Mouse (Mus musculus) kidney, embryonic 14.5 days (tissue): ENCODE measurements around the gene March1. TPM values are rescaled to one million over a fixed set of nuclear protein-coding genes. Genes with fewer than 3 reads are reported as not detected.

Experiments
- ATAC-seq: fragments of 200-750 bp; cut with Nextera tagmentation; 2 replicates; pipeline ENCODE4 v1.8.0; 2017; ENCODE audit warnings: moderate number of reproducible peaks, mild to moderate bottlenecking, moderate TSS enrichment, moderate library complexity; ENCODE audit not compliant: low FRiP score, low TSS enrichment
- H3K27ac ChIP-seq: fragments of 300-500 bp; sonication (generic); 2 replicates; pipeline ENCODE4 v1.5.1; 2014; ENCODE audit warnings: low read depth, mild to moderate bottlenecking, low read length, moderate library complexity, mixed read lengths
- H3K27me3 ChIP-seq: fragments of 300-500 bp; sonication (generic); 2 replicates; pipeline ENCODE4 v1.6.1; 2014; ENCODE audit warnings: mild to moderate bottlenecking, low read length; ENCODE audit not compliant: control insufficient read depth, insufficient read depth
- H3K36me3 ChIP-seq: fragments of 300-500 bp; sonication (generic); 2 replicates; pipeline ENCODE4 v1.6.1; 2014; ENCODE audit warnings: low read length, mixed read lengths; ENCODE audit not compliant: control insufficient read depth, insufficient read depth
- H3K4me1 ChIP-seq: fragments of 300-500 bp; sonication (generic); 2 replicates; pipeline ENCODE4 v1.6.1; 2014; ENCODE audit warnings: low read length, mixed read lengths; ENCODE audit not compliant: control insufficient read depth, insufficient read depth
- H3K4me2 ChIP-seq: fragments of 300-500 bp; sonication (generic); replicated peaks from 2 replicates; pipeline ENCODE4 v1.6.1; 2014; ENCODE audit warnings: low read depth, mild to moderate bottlenecking, low read length
- H3K4me3 ChIP-seq: fragments of 300-500 bp; sonication (generic); 2 replicates; pipeline ENCODE4 v1.5.1; 2014; ENCODE audit warnings: mild to moderate bottlenecking, low read length
- H3K9ac ChIP-seq: fragments of 300-500 bp; sonication (generic); 2 replicates; pipeline ENCODE4 v1.6.1; 2014; ENCODE audit warnings: low read depth, mild to moderate bottlenecking, low read length, moderate library complexity
- H3K9me3 ChIP-seq: fragments of 300-500 bp; sonication (generic); 2 replicates; pipeline ENCODE4 v1.6.1; 2016; ENCODE audit warnings: low read length; ENCODE audit not compliant: control insufficient read depth
- WGBS: fragments of 180-500 bp; shearing (Covaris S2); extraction: QIAGEN DNeasy Blood & Tissue Kit; methylation state at CpG from one replicate; pipeline ENCODE4 v1.1.7; 2014; 5-methylcytosine and 5-hydroxymethylcytosine counted together
- polyA plus RNA-seq: library from polyadenylated mRNA; unstranded; fragments of >200 nt; fragmentation: Nextera tagmentation; extraction: Ambion mirVana; gene quantifications from 2 replicates; pipeline ENCODE4 v1.2.1, GENCODE M21; 2014

The March1 gene
- polyA plus RNA-seq, 1 experiment from 2014 or later = 0.32 TPM

- WGBS = 40% methylated on average over 3 of the region's 3 CpGs
- H3K4me3 ChIP-seq = no peak overlapping the region
- H3K4me2 ChIP-seq = no peak overlapping the region
- ATAC-seq = no peak
- no peaks in the 10 kb centered on the region for H3K9me3 ChIP-seq
- no peaks in the 10 kb centered on the region for H3K27me3 ChIP-seq
- no peaks in the 10 kb centered on the region for H3K36me3 ChIP-seq
- H3K4me1 ChIP-seq = no peaks in the 10 kb centered on the region
- no peak overlapping the region for H3K9ac ChIP-seq
- no peak overlapping the region for H3K27ac ChIP-seq
These were observed 820.2 kb downstream of the March1 start for GRCm38 (mm10) chr8:66437929-66438328.

DNA sequence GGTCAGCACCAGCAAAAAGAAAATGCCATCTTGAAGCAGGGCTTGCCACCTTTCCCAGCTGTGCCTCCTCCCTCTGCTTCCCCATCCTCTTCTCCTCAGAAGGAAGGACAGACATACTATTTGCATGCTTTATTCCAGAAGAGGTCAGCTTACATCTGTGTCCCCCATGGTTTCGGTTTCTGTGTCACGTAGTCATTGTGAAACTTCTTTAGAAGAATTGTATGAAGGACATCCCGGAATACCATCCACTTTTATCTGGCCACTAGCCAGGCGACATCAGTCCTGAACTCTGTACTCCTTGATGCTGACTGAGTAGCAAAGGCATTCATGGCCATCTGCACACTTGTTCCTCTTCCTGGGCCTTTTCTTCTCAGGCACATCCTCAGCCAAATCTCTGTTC, 820.8 kb downstream of the March1 start:
- 84% methylated on average over 4 of the region's 4 CpGs for WGBS
- ATAC-seq = no peak
- Histone ChIP-seq H3K36me3 (no peaks in the 10 kb centered on the region), H3K4me3 (no peak overlapping the region), H3K27me3 (no peaks in the 10 kb centered on the region), H3K4me2 (no peak overlapping the region), H3K27ac (no peak overlapping the region), H3K4me1 (no peaks in the 10 kb centered on the region), H3K9me3 (no peaks in the 10 kb centered on the region), H3K9ac (no peak overlapping the region)

- ATAC-seq = no peak
- 31% methylated on average over 1 of the region's 1 CpGs for WGBS
- H3K9ac ChIP-seq = no peak overlapping the region
- no peaks in the 10 kb centered on the region for H3K27me3 ChIP-seq
- H3K4me2 ChIP-seq = no peak overlapping the region
- H3K4me1 ChIP-seq = no peaks in the 10 kb centered on the region
- no peaks in the 10 kb centered on the region for H3K36me3 ChIP-seq
- no peak overlapping the region for H3K27ac ChIP-seq
- no peaks in the 10 kb centered on the region for H3K9me3 ChIP-seq
- H3K4me3 ChIP-seq = no peak overlapping the region
These were observed 823.4 kb downstream of the March1 start for GRCm38 (mm10) chr8:66441123-66441522.

GRCm38 (mm10) chr8:66442778-66443177, 825.1 kb downstream of the March1 start:
- H3K36me3 ChIP-seq = no peaks in the 10 kb centered on the region
- no peak overlapping the region for H3K27ac ChIP-seq
- H3K9ac ChIP-seq = no peak overlapping the region
- no peaks in the 10 kb centered on the region for H3K4me1 ChIP-seq
- WGBS = 14% methylated on average over 1 of the region's 1 CpGs
- ATAC-seq = peak; percentile 52; the same call in 1 of the 2 replicates
- no peak overlapping the region for H3K4me2 ChIP-seq
- no peaks in the 10 kb centered on the region for H3K9me3 ChIP-seq
- no peak overlapping the region for H3K4me3 ChIP-seq
- no peaks in the 10 kb centered on the region for H3K27me3 ChIP-seq

DNA sequence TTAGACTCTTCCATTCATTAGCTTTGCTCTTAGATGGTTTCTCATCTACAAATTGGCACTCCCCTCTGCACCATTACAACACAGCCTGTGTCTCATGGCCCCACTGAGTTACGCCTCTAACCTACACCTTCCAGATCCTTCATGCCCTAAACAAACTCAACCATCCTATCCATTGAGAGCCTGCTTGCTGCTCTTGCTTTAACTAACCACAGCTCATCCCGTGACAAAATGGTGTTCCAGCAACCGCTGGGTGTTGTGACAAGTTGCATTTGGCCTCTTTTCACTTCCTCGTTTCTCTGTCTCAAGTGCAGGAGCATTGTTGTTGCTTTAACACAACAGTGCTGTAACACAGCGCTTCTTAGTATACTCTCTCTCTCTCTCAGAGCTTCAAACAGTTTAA, 826.4 kb downstream of the March1 start:
- 77% methylated on average over 5 of the region's 5 CpGs for whole genome bisulfite sequencing
- H3K27ac ChIP-seq = no peak overlapping the region
- H3K4me1 ChIP-seq = no peaks in the 10 kb centered on the region
- H3K9ac ChIP-seq = no peak overlapping the region
- no peaks in the 10 kb centered on the region for H3K27me3 ChIP-seq
- no peak overlapping the region for H3K4me3 ChIP-seq
- ATAC-seq = no peak
- no peaks in the 10 kb centered on the region for H3K36me3 ChIP-seq
- no peak overlapping the region for H3K4me2 ChIP-seq
- no peaks in the 10 kb centered on the region for H3K9me3 ChIP-seq

DNA sequence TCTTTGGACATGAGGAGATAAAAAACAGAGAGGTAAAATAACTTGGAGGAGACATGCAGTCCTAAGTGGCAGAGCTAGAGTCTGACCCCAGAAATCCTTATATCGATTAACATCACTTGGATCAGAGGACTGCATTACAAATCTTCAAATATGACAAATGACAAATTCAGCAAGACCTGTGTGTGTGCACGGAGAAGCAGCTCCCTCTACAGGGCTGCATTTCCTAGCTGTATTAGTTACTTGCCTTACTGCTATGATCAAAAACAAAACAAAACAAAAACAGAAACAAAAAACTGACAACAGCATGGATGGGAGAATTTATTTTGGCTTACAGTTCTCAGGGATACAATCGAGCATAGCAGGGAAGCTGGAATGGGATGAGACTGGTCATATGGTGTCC, 827.7 kb downstream of the March1 start:
- Histone ChIP-seq H3K9ac (no peak overlapping the region), H3K4me2 (no peak overlapping the region), H3K27ac (no peak overlapping the region), H3K27me3 (no peaks in the 10 kb centered on the region), H3K4me3 (no peak overlapping the region), H3K36me3 (no peaks in the 10 kb centered on the region), H3K4me1 (no peaks in the 10 kb centered on the region), H3K9me3 (no peaks in the 10 kb centered on the region)
- no peak for ATAC-seq
- WGBS = 79% methylated on average over 3 of the region's 3 CpGs

DNA sequence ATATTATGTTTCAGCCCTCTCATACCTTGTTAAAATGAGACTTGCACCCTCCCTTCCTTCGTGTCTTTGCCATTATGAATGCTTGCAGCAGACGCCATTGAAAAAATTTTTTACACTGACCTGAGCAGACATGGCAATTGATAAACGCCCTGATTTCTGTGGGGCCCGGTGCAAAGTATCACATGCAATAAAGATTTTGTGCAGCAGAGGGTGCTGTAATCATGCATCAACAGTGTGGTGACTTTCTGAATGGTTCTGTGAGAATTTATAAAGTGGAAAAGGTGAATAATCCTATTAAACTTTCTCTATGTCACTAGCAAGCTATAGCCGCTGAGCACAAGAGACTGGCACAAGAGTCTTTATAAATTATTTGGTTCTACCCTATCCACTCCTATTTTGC, 833.0 kb downstream of the March1 start:
- no peaks in the 10 kb centered on the region for H3K9me3 ChIP-seq
- H3K9ac ChIP-seq = no peak overlapping the region
- no peaks in the 10 kb centered on the region for H3K36me3 ChIP-seq
- no peak overlapping the region for H3K27ac ChIP-seq
- WGBS = 31% methylated on average over 5 of the region's 5 CpGs
- H3K4me2 ChIP-seq = no peak overlapping the region
- ATAC-seq = no peak
- H3K4me1 ChIP-seq = no peaks in the 10 kb centered on the region
- no peaks in the 10 kb centered on the region for H3K27me3 ChIP-seq
- H3K4me3 ChIP-seq = no peak overlapping the region

GRCm38 (mm10) chr8:66457057-66457456, 839.4 kb downstream of the March1 start:
- Histone ChIP-seq H3K4me2 (no peak overlapping the region), H3K27me3 (no peaks in the 10 kb centered on the region), H3K9ac (no peak overlapping the region), H3K9me3 (no peaks in the 10 kb centered on the region), H3K4me3 (no peak overlapping the region), H3K27ac (no peak overlapping the region), H3K4me1 (no peaks in the 10 kb centered on the region), H3K36me3 (no peaks in the 10 kb centered on the region)
- no peak for ATAC-seq

DNA sequence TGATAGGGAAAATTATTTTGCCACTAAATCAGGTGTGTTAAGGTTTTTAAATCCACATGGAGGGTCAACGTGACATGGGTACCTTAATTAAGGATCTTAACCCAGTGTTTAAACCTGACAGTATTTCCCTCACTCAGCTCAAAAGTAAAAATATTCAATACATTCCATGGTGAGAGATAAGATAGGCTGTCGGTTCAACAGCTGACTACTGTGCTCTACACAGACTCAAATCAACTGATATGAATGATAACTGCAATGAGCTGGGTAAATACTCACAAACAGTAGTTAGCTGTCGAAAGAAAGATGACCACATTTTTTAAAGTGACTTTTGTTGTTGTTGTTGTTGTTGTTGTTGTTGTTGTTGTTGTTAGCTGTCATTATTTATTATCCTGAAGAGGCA, 852.1 kb downstream of the March1 start:
- H3K4me1 ChIP-seq = no peaks in the 10 kb centered on the region
- WGBS = 88% methylated on average over 3 of the region's 3 CpGs
- H3K4me3 ChIP-seq = no peak overlapping the region
- H3K27ac ChIP-seq = no peak overlapping the region
- no peak overlapping the region for H3K9ac ChIP-seq
- ATAC-seq = no peak
- no peaks in the 10 kb centered on the region for H3K27me3 ChIP-seq
- H3K9me3 ChIP-seq = no peaks in the 10 kb centered on the region
- H3K36me3 ChIP-seq = no peaks in the 10 kb centered on the region; the same call in 1 of the 2 replicates
- H3K4me2 ChIP-seq = no peak overlapping the region

- WGBS = 93% methylated on average over 3 of the region's 3 CpGs
- Histone ChIP-seq H3K36me3 (peaks cover 54% of the 10 kb centered on the region), H3K9me3 (no peaks in the 10 kb centered on the region), H3K9ac (no peak overlapping the region), H3K27ac (no peak overlapping the region), H3K27me3 (no peaks in the 10 kb centered on the region), H3K4me3 (no peak overlapping the region), H3K4me2 (no peak overlapping the region), H3K4me1 (no peaks in the 10 kb centered on the region)
- no peak for ATAC-seq
These were observed 859.2 kb downstream of the March1 start for GRCm38 (mm10) chr8:66476880-66477279.
